Mouse (Mus musculus) left cerebral cortex, adult 9 months (tissue): ENCODE measurements around the gene Lrrc8c.
"Not testable (repeated sequence)": the region's sequence is repeated elsewhere in the genome, so short reads cannot be mapped to it uniquely, and the experiment has no call there.

Experiments
- DNase-seq, 2 experiments: peaks; one replicate each; pipeline ENCODE4 v3.0.0; 2022; ENCODE audit warnings: low spot score in 2 of 2

Gene Lrrc8c

DNA sequence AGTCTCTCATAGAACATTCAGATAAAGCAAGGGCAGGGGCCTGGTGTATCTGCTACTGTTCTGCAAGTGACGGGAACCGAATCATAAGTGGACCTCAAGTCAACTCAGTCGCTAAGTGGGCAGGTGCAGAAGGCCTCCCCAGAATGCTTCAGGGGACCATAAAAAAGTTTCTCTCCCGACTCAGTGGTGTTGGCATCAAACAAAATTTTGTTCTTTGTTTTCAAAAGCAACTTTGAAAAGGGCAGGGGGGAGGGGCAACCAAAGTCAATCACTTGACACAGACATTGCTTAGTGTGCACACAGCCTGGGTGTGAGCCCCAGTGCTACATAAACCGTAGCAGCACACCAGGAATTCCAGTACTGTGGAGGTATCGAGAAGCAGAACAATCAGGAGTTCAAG is 116.4 kb downstream of the Lrrc8c start:
- no peak for DNase-seq

DNA sequence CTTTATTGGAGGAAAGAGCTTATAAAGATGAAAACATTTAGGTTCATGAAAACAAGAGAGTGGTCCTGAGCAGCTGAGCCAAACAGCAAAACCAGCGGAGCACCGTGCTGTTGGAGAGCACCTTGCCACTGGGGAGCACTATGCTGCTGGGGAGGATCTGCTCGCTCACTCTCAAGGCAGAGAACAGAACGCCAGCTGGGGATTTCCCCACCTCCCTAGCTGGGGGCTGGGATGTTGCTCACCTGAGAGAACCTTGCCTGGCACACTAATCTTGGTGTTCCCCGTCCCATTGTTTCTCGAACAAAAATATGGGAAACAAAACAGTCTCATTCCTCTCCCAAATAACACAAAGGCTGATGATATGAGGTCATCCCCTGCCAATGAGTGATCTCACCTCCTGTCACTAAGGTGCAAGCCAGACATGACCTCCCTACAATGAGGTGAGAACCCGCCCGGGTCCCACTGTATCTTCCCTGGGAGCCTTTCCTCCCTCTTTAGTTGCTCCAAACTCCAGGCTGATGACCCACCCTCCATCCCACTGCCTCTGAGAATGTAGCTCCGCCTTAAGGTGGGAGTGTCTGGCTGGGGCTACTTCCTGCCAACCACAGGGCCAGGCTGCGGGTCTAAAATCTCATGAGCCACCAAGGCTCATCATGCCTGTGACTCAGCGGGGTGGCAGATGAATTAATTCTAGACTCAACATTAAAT is 117.5 kb downstream of the Lrrc8c start:
- no peak for DNase-seq

DNA sequence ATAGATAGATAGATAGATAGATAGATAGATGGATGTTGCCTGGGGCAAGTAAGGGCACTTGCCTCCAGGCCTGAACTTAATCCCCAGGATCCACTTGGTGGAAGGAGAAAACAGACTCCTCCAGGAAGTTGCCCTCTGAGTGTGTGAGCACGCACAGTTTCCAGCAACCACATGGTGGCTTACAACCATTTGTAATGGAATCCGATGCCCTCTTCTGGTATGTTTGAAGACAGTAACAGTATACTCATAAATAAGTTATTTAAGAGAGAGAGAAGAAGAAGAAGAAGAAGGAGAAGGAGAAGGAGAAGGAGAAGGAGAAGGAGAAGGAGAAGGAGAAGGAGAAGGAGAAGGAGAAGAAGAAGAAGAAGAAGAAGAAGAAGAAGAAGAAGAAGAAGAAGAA is 119.1 kb downstream of the Lrrc8c start:
- DNase-seq, result not testable (repeated sequence)

DNA sequence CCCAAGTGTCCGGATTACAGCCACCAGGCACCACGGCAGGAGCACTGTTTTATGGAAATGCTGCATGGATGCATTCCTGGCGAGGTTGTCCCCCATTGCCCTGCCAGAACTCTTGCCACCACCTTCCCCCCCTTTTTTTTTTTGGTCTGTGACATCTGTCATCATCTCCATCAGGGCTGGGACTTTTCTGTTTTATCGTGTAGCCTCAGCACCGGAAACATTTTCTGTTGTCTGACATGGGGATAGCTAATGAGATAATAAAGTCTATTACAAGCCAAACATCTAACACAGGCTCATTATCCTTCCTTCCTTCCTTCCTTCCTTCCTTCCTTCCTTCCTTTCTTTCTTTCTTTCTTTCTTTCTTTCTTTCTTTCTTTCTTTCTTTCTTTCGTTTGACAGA is 119.7 kb downstream of the Lrrc8c start:
- no peak for DNase-seq

DNA sequence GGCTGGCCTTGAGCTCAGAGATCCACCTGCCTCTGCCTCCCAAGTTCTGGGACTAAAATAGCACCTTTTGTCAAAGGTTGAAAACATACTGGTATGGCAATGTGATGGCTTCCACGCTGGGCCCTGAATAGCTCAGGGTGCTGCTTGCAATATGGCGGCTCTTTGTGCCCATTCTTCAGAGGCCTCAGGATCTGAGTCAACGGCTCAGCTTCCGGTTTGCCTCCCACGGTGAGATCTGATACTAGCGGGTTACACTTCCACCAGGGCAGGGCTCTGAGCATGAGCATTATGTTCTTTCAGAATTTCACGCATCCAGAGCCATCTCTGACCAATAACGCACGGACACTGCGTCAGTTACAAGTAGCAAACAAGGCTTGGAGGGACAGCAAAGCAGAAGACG is 120.2 kb downstream of the Lrrc8c start:
- no peak for DNase-seq

DNA sequence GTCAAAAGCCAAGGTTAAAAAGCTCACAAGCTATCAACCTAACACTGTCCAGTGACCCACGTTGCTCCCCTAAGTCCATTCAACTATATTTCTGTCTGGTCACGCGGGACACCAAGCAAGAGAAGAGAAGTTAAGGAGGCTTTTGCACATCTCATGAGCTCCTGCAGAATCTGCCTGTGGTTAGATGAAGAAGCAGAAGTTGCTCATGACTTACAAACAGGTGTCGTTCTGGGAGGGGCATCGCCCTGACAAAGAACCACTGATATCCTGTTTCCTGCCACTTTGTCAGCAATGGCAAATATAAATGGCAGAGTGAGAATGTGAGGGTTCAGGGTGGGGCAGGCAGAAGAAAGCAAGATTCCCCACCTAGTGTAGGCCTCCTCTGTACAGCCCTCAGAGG is 123.3 kb downstream of the Lrrc8c start:
- DNase-seq, result no peak

DNA sequence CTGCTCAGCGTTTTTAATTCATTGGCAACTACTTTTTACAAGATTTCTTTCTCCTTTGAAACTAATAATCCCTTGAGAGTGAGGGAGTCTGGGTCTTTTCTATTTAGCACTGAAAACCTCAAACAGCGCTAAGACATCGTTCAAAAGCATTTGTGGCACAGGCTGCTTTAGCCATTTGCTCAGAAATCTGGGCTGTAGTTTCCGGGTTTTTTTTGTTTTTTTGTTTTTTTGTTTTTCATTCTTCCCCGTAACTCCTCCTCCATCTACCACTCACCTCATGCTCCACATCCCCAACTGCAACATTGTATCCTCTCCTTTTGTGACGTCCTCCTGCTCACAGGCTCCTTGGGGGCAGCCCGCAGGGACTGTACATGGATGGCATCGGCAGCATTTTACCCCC is 124.1 kb downstream of the Lrrc8c start:
- no peak for DNase-seq

DNA sequence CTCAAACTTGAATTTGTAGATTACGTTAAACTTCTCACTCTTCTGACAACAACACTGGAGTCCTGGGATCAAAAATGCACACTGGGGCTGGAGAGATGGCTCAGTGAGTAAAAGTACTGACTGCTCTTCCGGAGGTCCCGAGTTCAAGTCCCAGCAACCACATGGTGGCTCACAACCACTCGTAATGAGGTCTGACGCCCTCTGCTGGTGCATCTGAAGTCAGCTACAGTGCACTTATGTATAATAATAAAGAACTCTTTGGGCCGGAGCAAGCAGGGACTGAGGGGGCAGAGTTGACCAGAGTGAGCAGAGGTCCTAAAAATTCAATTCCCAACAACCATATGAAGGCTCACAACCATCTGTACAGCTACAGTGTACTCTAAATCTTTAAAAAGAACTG is 125.0 kb downstream of the Lrrc8c start:
- DNase-seq, result no peak

DNA sequence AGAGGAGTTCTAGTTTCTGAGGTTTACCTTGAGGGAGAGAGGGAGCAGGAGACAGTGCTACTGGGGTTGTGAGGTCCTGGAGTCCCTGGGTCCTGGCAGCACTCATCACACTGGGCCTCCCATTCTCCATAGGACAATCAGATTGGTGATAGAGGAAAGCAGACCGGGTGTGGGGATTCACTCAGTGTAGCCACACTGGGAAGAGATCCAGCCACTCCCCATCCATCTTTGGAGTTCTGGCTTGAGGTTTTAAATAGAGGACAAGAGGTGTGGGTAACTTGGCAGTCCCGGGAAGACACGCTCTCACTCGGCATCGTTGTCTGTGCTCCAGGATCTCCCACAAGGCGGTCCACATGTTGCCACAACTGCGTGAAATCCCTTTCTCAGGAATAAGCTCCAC is 127.9 kb downstream of the Lrrc8c start:
- no peak for DNase-seq

DNA sequence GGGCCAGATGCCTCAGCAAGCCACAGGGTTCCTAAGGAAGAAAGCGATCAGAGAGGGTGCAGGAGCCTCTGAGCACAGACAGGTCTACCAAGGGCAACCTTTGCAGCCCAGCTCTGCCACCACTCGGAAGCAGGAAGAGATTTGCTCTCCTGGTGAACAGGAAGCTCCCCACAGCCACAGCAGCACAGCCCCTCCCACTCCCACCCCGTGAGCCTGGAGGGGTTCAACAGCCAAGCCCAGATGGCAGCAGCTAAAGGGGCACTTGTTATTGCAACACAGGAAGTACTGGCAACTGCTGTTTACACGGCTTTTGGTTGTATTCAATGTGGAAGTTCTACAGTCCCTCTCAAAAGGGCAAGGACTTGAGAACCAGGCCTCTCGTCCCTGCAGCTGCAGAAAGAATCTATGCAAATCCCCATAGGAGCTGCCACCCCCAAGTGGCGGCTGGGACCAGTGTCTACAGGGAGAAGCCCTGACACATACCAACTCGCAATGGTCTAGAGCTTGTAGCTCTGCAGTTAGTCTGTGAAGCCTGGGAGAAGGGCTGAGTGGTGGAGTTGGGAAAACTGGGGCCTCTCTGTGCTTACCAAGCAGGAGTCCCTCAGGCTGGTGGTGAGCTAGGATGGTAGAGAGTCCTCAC is 129.6 kb downstream of the Lrrc8c start:
- DNase-seq, result peak in 1 of 2 experiments; percentile 21

DNA sequence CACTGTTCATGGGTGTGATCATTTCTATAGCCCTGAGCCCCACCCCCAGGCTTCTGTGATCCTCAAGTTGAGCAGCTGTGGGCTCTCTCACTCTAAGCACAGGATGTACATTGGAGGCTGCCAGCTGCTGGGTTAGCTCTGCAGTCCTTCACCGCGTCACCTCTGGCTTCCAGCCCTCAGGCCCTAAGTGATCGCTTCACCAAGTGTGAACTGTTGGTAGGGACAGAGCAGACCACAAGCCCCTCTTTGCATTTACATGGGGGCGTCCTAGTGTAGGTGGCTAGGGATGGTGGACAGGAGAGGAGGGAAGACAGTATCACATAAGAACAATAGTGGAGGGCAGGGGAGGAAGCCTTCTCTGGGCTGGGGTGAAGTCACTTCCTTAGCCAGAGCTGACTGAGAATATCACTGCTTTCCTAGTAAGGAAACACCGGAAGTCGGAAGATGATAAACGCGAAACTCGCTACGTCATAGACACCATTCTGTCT is 130.4 kb downstream of the Lrrc8c start:
- DNase-seq, result no peak

DNA sequence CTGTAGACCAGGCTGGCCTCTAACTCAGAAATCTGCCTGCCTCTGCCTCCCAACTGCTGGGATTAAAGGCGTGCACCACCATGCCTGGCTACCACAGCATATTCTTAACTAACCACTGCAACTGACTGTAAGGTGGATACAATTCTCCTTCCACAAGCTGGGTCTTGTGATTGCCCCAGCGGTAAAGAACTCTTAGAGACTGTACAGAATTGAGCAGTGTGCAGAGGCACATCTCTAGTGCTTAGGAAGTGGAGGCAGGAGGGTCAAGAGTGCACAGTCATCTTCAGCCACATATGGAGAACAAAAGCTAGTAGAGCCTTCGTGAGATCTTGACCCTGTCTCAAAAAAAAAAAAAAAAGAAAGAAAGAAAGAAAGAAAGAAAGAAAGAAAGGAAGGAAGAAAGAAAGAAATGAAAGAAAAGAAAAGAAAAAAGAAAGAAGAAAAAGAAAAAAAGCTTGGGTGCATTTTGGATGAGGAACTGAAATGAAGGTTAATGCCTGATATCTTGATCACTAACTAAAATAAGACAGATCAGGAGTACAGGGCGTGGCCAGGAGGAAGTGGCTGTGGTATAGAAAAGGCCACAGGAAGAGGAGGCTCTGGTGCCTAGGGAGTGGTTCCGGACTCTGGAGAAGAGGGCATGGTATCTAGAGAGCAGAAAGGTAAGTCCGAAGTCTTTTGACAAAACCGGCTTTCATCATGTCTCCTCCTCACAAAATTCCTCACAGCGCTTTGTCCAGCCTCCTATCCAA is 131.7 kb downstream of the Lrrc8c start:
- DNase-seq, result no peak

DNA sequence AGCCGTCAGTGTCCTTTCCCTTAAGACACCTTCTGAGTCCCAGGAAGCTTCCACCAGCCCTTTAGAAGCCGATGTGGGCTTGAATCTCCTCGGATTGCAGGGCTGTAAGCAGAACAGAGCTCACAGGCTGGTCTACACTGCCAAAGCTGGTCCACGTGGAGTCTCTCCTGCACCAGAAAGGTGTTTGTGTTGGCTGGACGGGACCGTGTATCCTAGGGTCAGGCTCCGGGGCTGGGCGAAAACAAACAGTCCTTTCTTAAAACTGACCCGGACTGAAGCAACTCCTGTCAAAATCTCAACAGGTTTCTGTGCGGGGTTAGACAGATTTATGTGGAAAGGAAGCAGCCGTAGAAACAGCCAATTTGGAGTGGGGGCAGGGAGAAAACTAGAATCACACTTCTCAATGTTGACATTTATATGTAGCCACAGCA is 132.4 kb downstream of the Lrrc8c start:
- no peak for DNase-seq

DNA sequence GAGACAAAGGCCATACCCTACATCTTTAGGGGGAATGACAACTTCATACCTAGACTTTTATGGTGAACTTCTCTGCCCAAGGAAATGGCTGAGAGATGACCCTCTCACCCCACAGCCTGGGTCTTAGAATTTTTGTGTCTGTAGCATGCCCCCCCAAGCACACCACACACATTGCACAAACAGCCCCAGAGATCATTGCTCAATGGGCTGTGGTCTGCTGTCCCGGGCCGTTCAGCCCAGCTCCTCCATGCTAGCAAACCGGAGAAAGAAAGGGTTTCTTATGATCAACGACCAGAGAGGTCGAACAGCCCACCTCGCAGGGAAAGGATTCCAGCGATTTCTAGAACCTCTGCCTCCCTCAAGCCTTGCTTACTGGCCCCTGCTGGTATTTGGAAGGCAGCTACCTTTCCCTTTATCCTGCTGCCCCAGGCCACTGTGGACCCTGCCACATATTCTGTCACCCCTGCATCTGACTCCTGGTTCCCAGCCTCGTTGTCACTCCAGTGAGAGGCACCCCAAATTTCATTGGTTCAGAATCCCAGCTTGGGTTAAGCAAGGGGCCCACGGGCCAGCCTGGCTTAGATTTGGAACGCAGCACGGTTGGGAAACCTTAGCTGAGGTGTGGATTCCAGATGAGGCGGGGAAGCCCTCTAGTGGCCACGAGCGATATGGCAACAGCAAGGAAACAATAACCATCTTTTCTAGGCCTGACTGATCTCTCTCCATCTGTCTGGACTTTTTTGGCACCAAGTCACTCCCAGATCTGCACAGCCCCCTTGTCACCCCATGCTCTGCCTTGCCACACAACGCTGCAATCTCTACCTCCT is 135.3 kb downstream of the Lrrc8c start:
- DNase-seq, result peak; percentile 53 to 91

DNA sequence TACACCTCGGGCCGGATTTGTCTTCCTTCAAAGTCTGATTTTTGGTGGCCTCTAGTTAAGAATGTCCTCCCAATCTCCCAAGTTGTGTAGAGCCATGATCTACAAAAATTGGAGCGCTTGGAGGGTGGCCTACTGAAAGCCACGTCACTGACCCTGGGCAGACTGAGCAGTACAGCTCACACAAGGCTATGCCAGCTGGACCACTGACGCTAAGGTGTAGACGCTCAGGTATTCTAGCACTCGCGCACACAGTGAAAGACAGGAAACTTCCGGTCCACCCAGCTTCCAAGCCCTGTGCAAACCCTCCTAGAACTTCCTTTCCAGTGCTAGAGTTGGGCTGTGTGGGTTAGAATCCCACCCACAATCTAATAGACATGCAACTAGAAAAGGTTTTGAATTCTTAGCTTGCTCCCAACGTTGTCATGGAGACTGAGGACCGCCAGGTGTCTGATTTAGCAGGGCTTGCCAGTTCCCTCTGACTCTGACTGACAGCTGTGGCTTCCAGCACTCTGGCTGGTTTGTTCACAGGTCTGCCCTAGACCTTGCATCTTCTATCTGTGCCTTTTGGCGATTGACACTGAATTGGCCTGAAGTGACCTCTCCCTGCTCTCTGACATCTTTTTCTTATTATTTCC is 136.0 kb downstream of the Lrrc8c start:
- no peak for DNase-seq

DNA sequence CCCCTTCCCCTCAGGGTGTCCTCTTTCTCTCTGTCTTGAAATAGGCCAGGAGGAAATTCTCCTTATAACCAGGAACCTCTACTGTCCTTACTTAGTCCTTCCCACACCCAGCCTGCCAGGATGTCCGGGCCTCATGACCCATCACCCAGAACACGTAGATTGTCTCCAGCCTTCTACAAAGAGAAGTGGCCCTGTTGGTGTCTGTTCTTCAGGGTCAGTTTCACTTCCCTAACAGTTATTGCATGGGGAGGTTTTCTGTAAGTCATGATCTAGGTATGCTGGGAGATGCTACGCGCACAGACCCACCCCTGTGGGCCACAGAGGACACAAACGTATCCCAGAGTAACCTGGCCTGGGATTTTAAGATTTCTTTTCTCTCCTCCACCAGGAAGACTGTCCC is 142.7 kb downstream of the Lrrc8c start:
- DNase-seq, result no peak
